Mouse (Mus musculus): ENCODE results near the gene Rnf181. TPM values are rescaled to one million over a fixed set of nuclear protein-coding genes. Genes with fewer than 3 reads are reported as not detected.

Rnf181 gene
- polyA plus RNA-seq, 1 experiment from 2014 or later = 106 TPM

DNA sequence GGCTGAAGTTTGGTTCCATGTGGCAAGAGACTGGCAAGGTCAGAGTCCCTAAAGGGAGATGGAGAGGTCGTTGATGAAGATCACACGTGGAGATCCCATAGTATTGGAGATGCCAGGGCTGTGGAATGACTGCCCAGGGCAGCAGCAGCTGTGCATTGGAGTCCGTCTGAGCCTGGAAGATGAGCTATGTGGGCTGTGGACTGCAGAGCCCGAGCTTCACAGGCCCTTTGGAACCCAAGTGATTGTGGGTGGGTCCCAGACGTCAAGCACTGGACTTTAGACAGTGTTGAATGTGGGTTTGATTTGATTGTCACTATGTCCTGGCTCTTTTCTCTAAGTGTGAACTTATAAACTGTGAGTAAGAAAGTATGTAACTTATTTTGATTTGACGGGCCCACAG is 1.8 kb downstream of the Rnf181 start:
- H3K36me3 ChIP-seq (replicated peaks) = peaks cover 8% of the 10 kb centered on the region
- H3K27ac ChIP-seq (replicated peaks) = no peak overlapping the region
- DNase-seq (ENCODE audit: low spot score) = no peak
- H3K9me3 ChIP-seq = no peaks in the 10 kb centered on the region
- peaks cover 23% of the 10 kb centered on the region for H3K4me1 ChIP-seq
- no peaks in the 10 kb centered on the region for H3K27me3 ChIP-seq (replicated peaks; ENCODE audit: low read depth, poor library complexity, severe bottlenecking)
- H3K4me3 ChIP-seq = no peak overlapping the region
- WGBS = 66% methylated on average over 6 of the region's 6 CpGs

DNA sequence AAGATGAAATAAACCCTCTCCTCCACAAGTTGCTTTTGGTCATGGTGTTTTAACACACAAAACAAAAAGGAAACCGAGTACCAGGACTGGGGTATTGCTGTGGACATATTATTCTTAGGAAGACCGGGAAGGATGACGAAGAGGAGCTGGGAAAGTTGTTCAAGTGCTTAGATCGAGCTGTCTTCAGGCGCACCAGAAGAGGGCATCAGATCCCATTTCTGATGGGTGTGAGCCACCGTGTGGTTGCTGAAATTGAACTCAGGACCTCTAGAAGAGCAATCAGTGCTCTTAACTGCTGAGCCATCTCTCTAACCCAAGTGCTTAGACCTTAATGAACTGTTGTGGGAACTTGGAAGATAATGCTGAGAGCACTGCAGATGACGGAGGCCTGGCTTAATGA is 2.7 kb downstream of the Rnf181 start:
- H3K9me3 ChIP-seq = no peaks in the 10 kb centered on the region
- WGBS = 44% methylated on average over 7 of the region's 7 CpGs
- no peak overlapping the region for H3K4me3 ChIP-seq
- no peak overlapping the region for H3K27ac ChIP-seq (replicated peaks)
- no peak for DNase-seq (ENCODE audit: low spot score)
- no peaks in the 10 kb centered on the region for H3K27me3 ChIP-seq (replicated peaks; ENCODE audit: low read depth, poor library complexity, severe bottlenecking)
- peaks cover 18% of the 10 kb centered on the region for H3K36me3 ChIP-seq (replicated peaks)
- peaks cover 23% of the 10 kb centered on the region for H3K4me1 ChIP-seq

DNA sequence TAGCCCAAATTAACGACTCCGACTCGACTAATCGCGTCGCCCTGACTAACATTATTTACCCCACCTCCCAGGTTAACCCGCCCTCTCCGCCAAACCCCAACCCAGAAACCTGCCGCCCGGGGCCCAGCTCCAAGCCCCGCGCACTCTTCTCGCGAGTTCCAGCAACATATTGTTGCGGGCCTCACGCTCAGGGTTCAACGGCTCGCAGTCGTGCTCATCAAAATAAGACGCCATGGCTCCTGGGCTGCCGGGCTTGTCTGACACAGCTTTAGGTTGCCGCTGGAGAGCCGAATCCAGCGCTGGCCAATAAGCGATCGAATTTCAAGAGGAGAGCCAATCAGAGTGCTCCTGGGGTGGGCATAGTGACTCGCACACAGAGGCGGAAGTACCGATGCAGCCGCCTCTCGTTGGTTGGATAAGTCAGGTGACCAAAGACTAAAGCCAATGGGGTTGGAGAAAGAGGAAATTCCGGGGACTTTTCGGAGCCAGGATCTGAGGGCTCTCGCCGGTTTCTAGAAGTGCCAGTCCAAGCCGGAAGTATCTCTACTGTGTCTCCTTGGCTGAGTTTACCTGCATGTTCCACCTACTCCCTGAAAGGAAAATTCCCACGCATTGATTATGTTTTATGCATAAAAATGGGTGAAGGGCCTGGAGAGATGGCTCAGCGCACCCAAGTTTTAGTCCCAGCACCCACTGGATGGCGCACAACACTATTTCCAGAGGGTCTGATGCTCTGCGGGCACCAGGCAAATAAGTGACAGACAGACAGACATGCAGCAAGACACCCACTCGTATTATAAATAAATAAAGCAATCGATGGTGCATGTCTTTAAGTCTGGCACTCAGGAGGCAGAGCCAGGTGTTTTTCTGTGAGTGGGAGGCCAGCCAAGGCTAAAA is 4.4 kb downstream of the Rnf181 start:
- H3K36me3 ChIP-seq (replicated peaks) = peaks cover 34% of the 10 kb centered on the region
- peak overlapping the region; percentile 85 for H3K27ac ChIP-seq (replicated peaks)
- under 1% methylated on average over 42 of the region's 42 CpGs for WGBS
- H3K4me3 ChIP-seq = peak overlapping the region; percentile 80
- no peaks in the 10 kb centered on the region for H3K27me3 ChIP-seq (replicated peaks; ENCODE audit: low read depth, poor library complexity, severe bottlenecking)
- no peaks in the 10 kb centered on the region for H3K9me3 ChIP-seq
- peaks cover 23% of the 10 kb centered on the region for H3K4me1 ChIP-seq
- DNase-seq (ENCODE audit: low spot score) = peak; percentile 94

DNA sequence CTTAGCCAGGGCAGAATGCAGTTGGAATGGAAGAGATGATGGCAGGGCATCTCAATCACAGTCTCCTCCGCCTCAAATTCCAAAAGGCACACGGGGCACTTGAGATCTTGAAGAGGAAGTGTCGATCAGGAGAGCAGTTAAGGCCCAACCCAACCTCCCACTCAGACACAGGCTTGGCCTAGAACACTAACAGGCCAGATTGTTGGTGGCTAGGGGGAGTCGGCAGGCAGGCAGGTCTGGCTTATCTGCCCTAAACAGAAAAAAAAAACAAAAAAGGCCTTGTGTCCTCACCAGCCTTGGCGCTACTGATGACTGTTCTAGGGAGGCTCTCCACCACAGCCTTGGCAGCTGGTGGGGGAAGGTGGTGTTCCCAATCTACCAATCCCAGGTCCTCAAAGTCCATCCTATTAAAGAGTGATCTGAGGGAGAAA is 5.6 kb downstream of the Rnf181 start:
- H3K27ac ChIP-seq (replicated peaks) = no peak overlapping the region
- no peak for DNase-seq (ENCODE audit: low spot score)
- H3K9me3 ChIP-seq = no peaks in the 10 kb centered on the region
- peaks cover 29% of the 10 kb centered on the region for H3K4me1 ChIP-seq
- no peaks in the 10 kb centered on the region for H3K27me3 ChIP-seq (replicated peaks; ENCODE audit: low read depth, poor library complexity, severe bottlenecking)
- H3K36me3 ChIP-seq (replicated peaks) = peaks cover 38% of the 10 kb centered on the region
- H3K4me3 ChIP-seq = peak overlapping the region; percentile 80
- 68% methylated on average over 5 of the region's 5 CpGs for WGBS

DNA sequence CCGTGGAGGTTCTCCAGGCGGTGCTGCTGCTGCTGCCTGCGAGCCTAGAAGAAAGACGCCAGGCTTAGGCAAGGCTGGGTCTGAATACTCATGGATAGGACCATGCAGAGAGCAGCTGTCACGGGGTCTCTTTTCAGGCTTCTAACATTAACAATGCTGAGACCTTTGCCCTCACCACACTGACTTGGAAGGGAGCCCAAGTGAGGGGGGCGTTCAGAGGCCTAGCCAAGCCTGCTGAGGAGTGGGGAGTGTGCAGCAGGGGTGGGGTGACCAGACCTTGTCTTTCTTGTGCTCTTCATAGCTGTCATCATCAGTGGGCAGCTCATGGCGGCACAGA is 6.2 kb downstream of the Rnf181 start:
- no peak overlapping the region for H3K27ac ChIP-seq (replicated peaks)
- H3K9me3 ChIP-seq = no peaks in the 10 kb centered on the region
- H3K4me3 ChIP-seq = peak overlapping the region; percentile 80; the same call in 1 of the 2 replicates
- no peaks in the 10 kb centered on the region for H3K27me3 ChIP-seq (replicated peaks; ENCODE audit: low read depth, poor library complexity, severe bottlenecking)
- DNase-seq (ENCODE audit: low spot score) = no peak
- peaks cover 38% of the 10 kb centered on the region for H3K36me3 ChIP-seq (replicated peaks)
- peaks cover 34% of the 10 kb centered on the region for H3K4me1 ChIP-seq
- 81% methylated on average over 7 of the region's 7 CpGs for WGBS

DNA sequence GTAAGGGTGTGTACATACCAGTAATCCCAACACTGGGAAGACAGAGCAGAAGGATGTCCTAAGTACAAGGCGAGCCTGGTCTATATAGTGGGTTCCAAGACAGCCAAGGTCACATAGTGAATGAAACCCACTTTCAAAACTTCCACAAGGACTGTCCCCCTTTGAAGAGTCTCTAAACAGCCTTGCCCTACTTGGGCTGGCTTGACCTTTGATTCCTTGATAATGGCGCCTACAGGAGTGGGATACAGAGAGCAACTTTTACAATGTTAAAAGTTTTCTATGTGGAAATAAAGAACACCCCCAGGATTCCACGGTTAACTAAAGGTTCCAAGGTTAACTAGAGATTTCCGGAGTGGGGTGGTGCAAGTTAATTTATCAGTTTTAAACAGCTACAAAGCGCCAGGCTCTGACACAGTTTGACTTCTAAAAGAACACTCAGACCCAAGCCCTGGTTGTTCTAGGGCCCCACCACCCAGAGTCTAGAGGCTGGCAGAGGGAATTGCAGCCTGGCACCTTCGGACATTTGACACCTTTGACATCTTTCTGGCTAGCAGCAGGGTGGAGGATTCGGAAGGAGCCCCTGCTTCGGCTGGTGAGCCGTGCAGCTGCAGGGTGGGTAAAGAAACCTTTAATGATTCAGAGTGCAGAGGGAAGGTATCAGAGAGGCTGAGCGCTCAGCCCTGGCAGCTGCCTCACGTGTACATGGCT is 6.7 kb downstream of the Rnf181 start:
- Histone ChIP-seq H3K9me3 (no peaks in the 10 kb centered on the region), H3K27ac (replicated peaks) (no peak overlapping the region), H3K27me3 (replicated peaks; ENCODE audit: low read depth, poor library complexity, severe bottlenecking) (no peaks in the 10 kb centered on the region), H3K4me1 (peaks cover 40% of the 10 kb centered on the region), H3K36me3 (replicated peaks) (peaks cover 38% of the 10 kb centered on the region), H3K4me3 (peak overlapping the region; percentile 80; the same call in 1 of the 2 replicates)
- DNase-seq (ENCODE audit: low spot score) = no peak
- WGBS = 83% methylated on average over 11 of the region's 11 CpGs

DNA sequence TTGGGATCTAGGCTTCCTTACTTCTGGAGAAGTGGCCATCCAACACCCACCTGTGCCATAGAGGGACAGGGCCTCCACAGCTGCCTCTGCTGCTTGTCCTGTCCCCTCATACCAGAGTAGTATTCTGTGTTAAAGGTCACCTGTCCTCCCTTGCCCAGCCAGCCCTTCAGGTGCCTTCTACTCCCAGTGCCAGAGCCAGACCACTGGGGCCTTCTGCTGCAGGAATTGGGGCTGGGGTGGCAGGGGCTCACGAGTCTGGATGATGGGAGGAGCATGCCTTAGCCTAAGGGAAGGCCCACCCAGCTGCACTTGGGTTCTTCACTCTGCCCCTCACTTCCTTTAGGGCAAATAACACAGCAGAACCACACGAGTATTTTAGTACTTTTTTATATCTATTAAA is 7.4 kb downstream of the Rnf181 start:
- DNase-seq (ENCODE audit: low spot score) = no peak
- H3K4me1 ChIP-seq = peaks cover 47% of the 10 kb centered on the region
- WGBS = 72% methylated on average over 2 of the region's 2 CpGs

DNA sequence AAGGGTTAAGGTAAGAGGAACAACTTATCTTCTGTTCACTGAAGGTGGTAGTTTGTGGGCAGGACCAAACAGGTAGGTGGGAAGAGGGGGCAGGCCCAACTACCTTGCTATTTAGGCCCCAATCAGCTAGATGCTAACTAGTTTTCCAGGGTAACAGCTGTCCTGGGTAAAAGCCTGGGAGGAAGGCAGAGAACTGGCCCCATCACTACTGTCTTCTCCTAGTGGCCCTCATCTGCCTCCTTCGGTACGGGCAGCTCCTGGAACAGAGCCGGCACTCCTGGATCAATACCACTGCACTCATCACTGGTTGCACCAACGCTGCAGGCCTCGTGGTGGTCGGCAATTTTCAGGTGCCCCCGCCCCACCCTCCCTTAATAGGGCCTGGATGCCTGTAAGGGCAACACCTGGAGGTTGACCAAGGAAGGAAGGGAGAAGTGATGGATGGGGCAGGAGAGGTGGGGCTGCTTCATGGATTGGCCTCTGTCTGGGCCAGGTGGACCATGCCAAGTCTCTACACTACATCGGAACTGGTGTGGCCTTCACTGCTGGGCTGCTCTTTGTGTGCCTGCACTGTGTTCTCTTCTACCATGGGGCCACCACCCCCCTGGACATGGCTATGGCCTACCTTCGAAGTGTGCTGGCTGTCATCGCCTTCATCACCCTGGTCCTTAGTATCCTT is 8.5 kb downstream of the Rnf181 start:
- Histone ChIP-seq H3K4me3 (no peak overlapping the region), H3K9me3 (no peaks in the 10 kb centered on the region), H3K36me3 (replicated peaks) (peaks cover 38% of the 10 kb centered on the region), H3K27ac (replicated peaks) (no peak overlapping the region), H3K27me3 (replicated peaks; ENCODE audit: low read depth, poor library complexity, severe bottlenecking) (no peaks in the 10 kb centered on the region), H3K4me1 (peaks cover 58% of the 10 kb centered on the region)
- DNase-seq (ENCODE audit: low spot score) = no peak
- WGBS = 91% methylated on average over 10 of the region's 10 CpGs

More for the DNA sequence above, 7.4 kb downstream of the Rnf181 start:
- no peak overlapping the region for H3K27ac ChIP-seq (replicated peaks)
- no peaks in the 10 kb centered on the region for H3K9me3 ChIP-seq
- H3K27me3 ChIP-seq (replicated peaks; ENCODE audit: low read depth, poor library complexity, severe bottlenecking) = no peaks in the 10 kb centered on the region
- peaks cover 38% of the 10 kb centered on the region for H3K36me3 ChIP-seq (replicated peaks)
- no peak overlapping the region for H3K4me3 ChIP-seq

DNA sequence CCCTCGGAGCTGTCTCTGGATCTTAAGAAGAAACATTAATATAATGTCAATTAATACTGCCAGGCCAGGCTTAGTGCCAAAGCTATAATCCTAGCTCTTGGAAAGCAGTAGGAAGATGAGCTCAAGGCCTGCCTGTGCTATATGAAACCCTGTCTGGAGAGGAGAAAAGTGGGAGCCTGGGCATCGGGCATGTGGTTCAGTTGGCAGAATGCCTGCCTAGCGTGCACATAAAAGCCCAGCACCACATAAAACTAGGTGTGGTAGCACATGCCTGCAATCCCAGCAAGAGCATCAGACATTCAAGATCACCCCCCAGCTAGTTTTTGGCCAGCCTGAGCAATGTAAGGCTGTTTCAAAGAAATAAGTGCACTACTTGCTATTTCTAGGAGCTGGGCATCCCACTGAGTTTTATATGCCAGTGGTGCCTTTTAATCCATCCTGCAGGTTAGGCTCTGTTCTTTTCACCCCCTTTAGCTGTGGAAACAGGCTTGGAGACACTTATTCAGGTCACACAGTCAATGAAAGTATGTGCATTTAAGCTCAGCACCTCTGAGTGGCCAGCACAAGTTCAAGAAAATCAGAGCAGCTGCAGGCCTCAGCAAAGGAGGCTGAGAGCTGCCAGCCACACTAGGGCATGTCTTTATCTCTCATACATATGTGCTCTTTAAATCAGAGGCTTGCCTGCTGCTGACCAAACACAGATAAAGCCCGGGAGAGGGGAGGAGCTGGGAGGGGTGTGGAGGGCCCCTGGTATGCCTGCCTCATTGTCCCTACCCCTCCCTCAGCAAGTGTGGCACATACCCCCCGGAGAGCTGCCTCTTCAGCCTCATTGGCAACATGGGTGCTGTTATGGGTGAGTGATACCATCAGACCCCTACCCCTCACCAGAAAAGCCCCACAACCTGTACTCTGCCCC is 9.3 kb downstream of the Rnf181 start:
- Histone ChIP-seq H3K4me1 (peaks cover 59% of the 10 kb centered on the region), H3K4me3 (no peak overlapping the region), H3K36me3 (replicated peaks) (peaks cover 38% of the 10 kb centered on the region), H3K27ac (replicated peaks) (no peak overlapping the region), H3K27me3 (replicated peaks; ENCODE audit: low read depth, poor library complexity, severe bottlenecking) (no peaks in the 10 kb centered on the region), H3K9me3 (no peaks in the 10 kb centered on the region)
- 80% methylated on average over 5 of the region's 5 CpGs for WGBS
- no peak for DNase-seq (ENCODE audit: low spot score)

DNA sequence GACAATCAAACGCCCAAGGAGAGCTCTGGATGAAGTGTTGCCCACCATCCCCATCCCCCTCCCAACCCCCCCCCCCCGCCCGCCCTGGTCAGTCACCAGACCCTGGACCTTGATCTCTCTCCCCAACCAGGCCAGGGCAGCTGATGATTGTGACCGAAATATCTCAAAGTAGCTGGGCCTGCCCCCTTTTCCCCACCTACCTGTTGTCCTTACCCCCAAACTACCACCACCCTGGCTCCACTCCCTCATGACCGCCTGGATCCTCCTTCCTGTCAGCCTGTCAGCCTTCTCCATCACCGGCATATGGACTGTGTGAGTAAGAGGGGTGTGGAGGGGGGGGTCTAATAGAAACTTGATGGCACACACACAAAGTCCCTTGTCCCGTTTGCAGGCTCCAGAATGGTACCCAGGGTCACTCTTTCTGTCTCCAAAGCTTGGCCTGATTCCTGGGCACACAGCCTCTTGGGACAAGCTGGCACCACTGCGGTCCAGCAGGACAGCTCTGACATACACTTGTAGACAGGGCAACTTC is 10.7 kb downstream of the Rnf181 start:
- Histone ChIP-seq H3K36me3 (replicated peaks) (peaks cover 43% of the 10 kb centered on the region), H3K4me1 (peaks cover 59% of the 10 kb centered on the region), H3K27me3 (replicated peaks; ENCODE audit: low read depth, poor library complexity, severe bottlenecking) (no peaks in the 10 kb centered on the region), H3K9me3 (no peaks in the 10 kb centered on the region), H3K4me3 (peak overlapping the region; percentile 73), H3K27ac (replicated peaks) (peak overlapping the region; percentile 76; the same call in 1 of the 2 replicates)
- no peak for DNase-seq (ENCODE audit: low spot score)
- 32% methylated on average over 8 of the region's 8 CpGs for WGBS

DNA sequence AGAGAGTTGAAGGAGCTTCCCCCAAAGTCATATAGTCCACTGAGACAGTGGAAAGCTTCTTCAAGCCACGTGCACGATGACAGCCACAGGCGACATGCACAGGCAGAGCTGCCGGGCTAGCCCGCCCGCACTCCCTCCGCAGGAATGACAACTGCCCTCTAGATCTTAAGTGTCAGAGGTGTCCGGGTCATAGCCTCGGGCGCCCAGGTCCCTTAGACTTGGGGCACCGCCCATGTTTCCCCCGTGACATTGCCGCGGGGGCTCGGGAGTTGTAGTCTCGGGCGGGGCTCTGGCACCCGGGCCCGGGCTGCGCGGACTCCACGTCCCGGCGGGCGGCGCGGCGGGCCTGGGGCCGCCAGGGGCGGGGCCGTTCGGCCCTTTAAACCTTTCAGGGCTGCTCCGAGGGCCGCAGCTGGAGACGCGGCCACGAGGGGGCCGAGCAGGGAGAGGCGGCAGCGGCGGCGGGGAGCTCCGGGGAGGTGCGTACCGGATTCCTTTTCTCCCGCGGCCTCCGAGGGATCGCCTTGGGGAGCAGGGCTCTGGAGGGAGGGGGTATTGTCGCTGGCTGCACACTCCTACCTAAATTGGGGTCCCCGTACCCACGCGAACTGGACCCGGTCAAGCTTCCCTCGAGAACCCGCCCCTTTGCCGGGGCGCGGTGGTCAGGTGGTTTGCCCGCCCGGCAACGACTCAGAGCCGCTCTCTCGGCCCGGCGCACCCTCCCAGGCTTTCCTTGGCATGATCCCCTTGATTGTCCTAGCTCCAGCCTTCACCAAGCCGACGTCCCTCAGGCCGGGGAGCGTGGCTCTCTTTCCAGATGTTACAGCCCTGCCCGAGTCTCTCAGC is 11.5 kb downstream of the Rnf181 start, which contains the start of gene Tmem150a:
Tmem150a (plus strand) TSS at position 382 of the 846 bp plus-strand sequence.
- Histone ChIP-seq H3K4me3 (peak within 1 kb of the TSS; percentile 73), H3K9me3 (no peaks in the 10 kb centered on the region), H3K36me3 (replicated peaks) (peaks cover 45% of the 10 kb centered on the region), H3K27ac (replicated peaks) (peak within 1 kb of the TSS; percentile 76), H3K27me3 (replicated peaks; ENCODE audit: low read depth, poor library complexity, severe bottlenecking) (no peaks in the 10 kb centered on the region), H3K4me1 (peaks cover 51% of the 10 kb centered on the region)
- DNase-seq (ENCODE audit: low spot score) = peak; percentile 87
- under 1% methylated on average over 71 of the region's 71 CpGs for WGBS
